Mouse (Mus musculus) neural tube, embryonic 13.5 days (tissue): Measurements from ENCODE around the gene Hoxb3. TPM values are rescaled to one million over a fixed set of nuclear protein-coding genes. Genes with fewer than 3 reads are reported as not detected.

Source experiments
- ATAC-seq: fragments of 200-750 bp; cut with Nextera tagmentation; 2 replicates; pipeline ENCODE4 v1.8.0; 2017; ENCODE audit warnings: low read depth, mild to moderate bottlenecking, moderate TSS enrichment, moderate library complexity
- H3K27ac ChIP-seq: fragments of 300-500 bp; sonication (generic); replicated peaks from 2 replicates; pipeline ENCODE4 v1.5.1; 2015; ENCODE audit warnings: moderate library complexity, mild to moderate bottlenecking, inconsistent platforms
- H3K27me3 ChIP-seq: fragments of 300-500 bp; sonication (generic); 2 replicates; pipeline ENCODE4 v1.6.1; 2015; ENCODE audit warnings: mild to moderate bottlenecking, inconsistent platforms
- H3K36me3 ChIP-seq: fragments of 300-500 bp; sonication (generic); 2 replicates; pipeline ENCODE4 v1.6.1; 2015; ENCODE audit warnings: mild to moderate bottlenecking, inconsistent platforms
- H3K4me1 ChIP-seq: fragments of 300-500 bp; sonication (generic); replicated peaks from 2 replicates; pipeline ENCODE4 v1.6.1; 2015; ENCODE audit warnings: inconsistent platforms
- H3K4me2 ChIP-seq: fragments of 300-500 bp; sonication (generic); 2 replicates; pipeline ENCODE4 v1.6.1; 2015; ENCODE audit warnings: inconsistent platforms, mild to moderate bottlenecking, moderate library complexity
- H3K4me3 ChIP-seq: fragments of 300-500 bp; sonication (generic); 2 replicates; pipeline ENCODE4 v1.5.1; 2015; ENCODE audit warnings: mild to moderate bottlenecking, inconsistent platforms
- H3K9ac ChIP-seq: fragments of 300-500 bp; sonication (generic); 2 replicates; pipeline ENCODE4 v1.6.1; 2015; ENCODE audit warnings: moderate library complexity, mild to moderate bottlenecking, inconsistent platforms
- H3K9me3 ChIP-seq: fragments of 300-500 bp; sonication (generic); 2 replicates; pipeline ENCODE4 v1.6.1; 2016; ENCODE audit warnings: inconsistent platforms
- WGBS: fragments of 180-500 bp; shearing (Covaris S2); methylation state at CpG from one replicate; pipeline ENCODE4 v1.1.7; 2015; 5-methylcytosine and 5-hydroxymethylcytosine counted together
- polyA plus RNA-seq: library from polyadenylated mRNA; unstranded; fragments of >200 nt; fragmentation: Nextera tagmentation; extraction: Ambion mirVana; gene quantifications from 2 replicates; pipeline ENCODE4 v1.2.1, GENCODE M21; 2015

Hoxb3 gene
- polyA plus RNA-seq, 1 experiment from 2014 or later, result 12.8 TPM

- Histone ChIP-seq H3K4me3 (peak overlapping the region; percentile 99), H3K36me3 (peaks cover 32% of the 10 kb centered on the region), H3K4me1 (peaks cover 96% of the 10 kb centered on the region), H3K27ac (peak overlapping the region; percentile 100), H3K9ac (peak overlapping the region; percentile 100), H3K4me2 (peak overlapping the region; percentile 96), H3K27me3 (no peaks in the 10 kb centered on the region), H3K9me3 (no peaks in the 10 kb centered on the region)
- WGBS, result under 1% methylated on average over 32 of the region's 36 CpGs
- peak; percentile 82 for ATAC-seq
These were observed 17.7 kb downstream of the Hoxb3 start for GRCm38 (mm10) chr11:96340698-96341365.

- peak overlapping the region; percentile 100 for H3K27ac ChIP-seq
- H3K27me3 ChIP-seq, result no peaks in the 10 kb centered on the region
- peak overlapping the region; percentile 99 for H3K4me3 ChIP-seq
- H3K36me3 ChIP-seq, result peaks cover 42% of the 10 kb centered on the region
- peak overlapping the region; percentile 100 for H3K9ac ChIP-seq
- 2% methylated on average over 40 of the region's 40 CpGs for WGBS
- H3K4me2 ChIP-seq, result peak overlapping the region; percentile 96
- peaks cover 96% of the 10 kb centered on the region for H3K4me1 ChIP-seq
- no peaks in the 10 kb centered on the region for H3K9me3 ChIP-seq
- ATAC-seq, result no peak
These were observed 18.8 kb downstream of the Hoxb3 start for GRCm38 (mm10) chr11:96341701-96342575.

- Histone ChIP-seq H3K27ac (peak overlapping the region; percentile 100), H3K27me3 (no peaks in the 10 kb centered on the region), H3K36me3 (peaks cover 43% of the 10 kb centered on the region), H3K4me1 (peaks cover 94% of the 10 kb centered on the region), H3K9ac (peak overlapping the region; percentile 100), H3K4me2 (peak overlapping the region; percentile 96), H3K4me3 (peak overlapping the region; percentile 99), H3K9me3 (no peaks in the 10 kb centered on the region)
- 4% methylated on average over 4 of the region's 4 CpGs for WGBS
- ATAC-seq, result no peak
These were observed 19.4 kb downstream of the Hoxb3 start for GRCm38 (mm10) chr11:96342576-96342930.

- whole genome bisulfite sequencing, result 12% methylated on average over 2 of the region's 2 CpGs
- Histone ChIP-seq H3K27ac (peak overlapping the region; percentile 100), H3K9ac (peak overlapping the region; percentile 100), H3K4me2 (peak overlapping the region; percentile 96), H3K27me3 (no peaks in the 10 kb centered on the region), H3K4me3 (peak overlapping the region; percentile 99), H3K36me3 (peaks cover 39% of the 10 kb centered on the region), H3K9me3 (no peaks in the 10 kb centered on the region), H3K4me1 (peaks cover 93% of the 10 kb centered on the region)
- no peak for ATAC-seq
These were observed 20.1 kb downstream of the Hoxb3 start for GRCm38 (mm10) chr11:96343206-96343745.

- Histone ChIP-seq H3K9me3 (no peaks in the 10 kb centered on the region), H3K4me1 (peaks cover 93% of the 10 kb centered on the region), H3K36me3 (peaks cover 33% of the 10 kb centered on the region), H3K27ac (peak overlapping the region; percentile 100), H3K4me2 (peak overlapping the region; percentile 96), H3K9ac (peak overlapping the region; percentile 100), H3K4me3 (peak overlapping the region; percentile 99), H3K27me3 (no peaks in the 10 kb centered on the region)
- whole genome bisulfite sequencing, result 3% methylated on average over 40 of the region's 40 CpGs
- ATAC-seq, result no peak
These were observed 21.1 kb downstream of the Hoxb3 start for GRCm38 (mm10) chr11:96344061-96344877.

GRCm38 (mm10) chr11:96344878-96345159 is 21.7 kb downstream of the Hoxb3 start:
- peak overlapping the region; percentile 96 for H3K4me2 ChIP-seq
- ATAC-seq, result no peak
- peak overlapping the region; percentile 100 for H3K9ac ChIP-seq
- peak overlapping the region; percentile 100 for H3K27ac ChIP-seq
- H3K9me3 ChIP-seq, result no peaks in the 10 kb centered on the region
- H3K27me3 ChIP-seq, result no peaks in the 10 kb centered on the region
- peak overlapping the region; percentile 99 for H3K4me3 ChIP-seq
- WGBS, result 4% methylated on average over 6 of the region's 6 CpGs
- peaks cover 33% of the 10 kb centered on the region for H3K36me3 ChIP-seq
- H3K4me1 ChIP-seq, result peaks cover 93% of the 10 kb centered on the region

GRCm38 (mm10) chr11:96345220-96345892 is 22.2 kb downstream of the Hoxb3 start:
- H3K4me1 ChIP-seq, result peaks cover 93% of the 10 kb centered on the region
- 2% methylated on average over 56 of the region's 56 CpGs for WGBS
- peak overlapping the region; percentile 100 for H3K27ac ChIP-seq

GRCm38 (mm10) chr11:96345893-96346806 is 23.0 kb downstream of the Hoxb3 start:
- Histone ChIP-seq H3K4me2 (peak overlapping the region; percentile 96), H3K27me3 (no peaks in the 10 kb centered on the region), H3K9me3 (no peaks in the 10 kb centered on the region), H3K36me3 (peaks cover 33% of the 10 kb centered on the region), H3K27ac (peak overlapping the region; percentile 100), H3K4me3 (peak overlapping the region; percentile 99), H3K9ac (peak overlapping the region; percentile 100), H3K4me1 (peaks cover 95% of the 10 kb centered on the region)
- no peak for ATAC-seq
- WGBS, result 2% methylated on average over 45 of the region's 45 CpGs

More at GRCm38 (mm10) chr11:96345220-96345892, 22.2 kb downstream of the Hoxb3 start:
- Histone ChIP-seq H3K9me3 (no peaks in the 10 kb centered on the region), H3K36me3 (peaks cover 33% of the 10 kb centered on the region), H3K27me3 (no peaks in the 10 kb centered on the region), H3K4me2 (peak overlapping the region; percentile 96), H3K4me3 (peak overlapping the region; percentile 99), H3K9ac (peak overlapping the region; percentile 100)
- ATAC-seq, result no peak

GRCm38 (mm10) chr11:96346916-96347520 is 23.9 kb downstream of the Hoxb3 start:
- Histone ChIP-seq H3K9ac (peak overlapping the region; percentile 100), H3K4me2 (peak overlapping the region; percentile 96), H3K9me3 (no peaks in the 10 kb centered on the region), H3K27me3 (no peaks in the 10 kb centered on the region), H3K4me1 (peaks cover 93% of the 10 kb centered on the region), H3K4me3 (peak overlapping the region; percentile 99; the same call in 1 of the 2 replicates), H3K36me3 (peaks cover 29% of the 10 kb centered on the region), H3K27ac (peak overlapping the region; percentile 100)
- WGBS, result 26% methylated on average over 5 of the region's 5 CpGs
- ATAC-seq, result no peak

GRCm38 (mm10) chr11:96347717-96348116 is 24.6 kb downstream of the Hoxb3 start:
- Histone ChIP-seq H3K36me3 (peaks cover 27% of the 10 kb centered on the region), H3K9me3 (no peaks in the 10 kb centered on the region), H3K27me3 (no peaks in the 10 kb centered on the region), H3K4me1 (peaks cover 86% of the 10 kb centered on the region), H3K4me2 (peak overlapping the region; percentile 95), H3K4me3 (peak overlapping the region; percentile 31; the same call in 1 of the 2 replicates), H3K27ac (peak overlapping the region; percentile 100), H3K9ac (peak overlapping the region; percentile 100)
- no peak for ATAC-seq
- 4% methylated on average over 4 of the region's 4 CpGs for WGBS
